Mouse (Mus musculus) spleen, adult 2 months (tissue): ENCODE measurements around the gene Lhx3. TPM values are rescaled to one million over a fixed set of nuclear protein-coding genes. Genes with fewer than 3 reads are reported as not detected.

Source experiments
- DNase-seq, 2 experiments: peaks; one replicate each; pipeline versions ENCODE4 v3.0.0 to v3.0.0-alpha.2; 2012 to 2021; ENCODE audit warnings: low spot score in 2 of 2, low read depth in 1 of 2
- H3K27ac ChIP-seq: fragments of 200-500 bp; 2 replicates; pipeline ENCODE4 v1.5.1; 2012; ENCODE audit warnings: low read length, inconsistent platforms; ENCODE audit not compliant: insufficient read depth
- H3K27me3 ChIP-seq: fragments of 200-500 bp; 2 replicates; pipeline ENCODE4 v1.6.1; 2012; ENCODE audit warnings: mild to moderate bottlenecking, moderate library complexity, low read length, inconsistent platforms; ENCODE audit not compliant: control insufficient read depth, insufficient read depth
- H3K36me3 ChIP-seq: fragments of 200-500 bp; 2 replicates; pipeline ENCODE4 v1.6.1; 2012; ENCODE audit warnings: mild to moderate bottlenecking, low read length, inconsistent platforms; ENCODE audit not compliant: control insufficient read depth, insufficient read depth
- H3K4me1 ChIP-seq: fragments of 200-500 bp; 2 replicates; pipeline ENCODE4 v1.6.1; 2011; ENCODE audit warnings: inconsistent platforms; ENCODE audit not compliant: control insufficient read depth, insufficient read depth, insufficient read length
- H3K4me3 ChIP-seq: fragments of 200-500 bp; 2 replicates; pipeline ENCODE4 v1.5.1; 2011; ENCODE audit warnings: mild to moderate bottlenecking, inconsistent platforms; ENCODE audit not compliant: insufficient read depth, insufficient read length; ENCODE audit errors: extremely low read depth
- CTCF ChIP-seq: fragments of 200-500 bp; IDR thresholded peaks from 2 replicates; pipeline ENCODE4 v1.5.1; 2011; ENCODE audit warnings: mild to moderate bottlenecking, inconsistent platforms; ENCODE audit not compliant: insufficient read depth, insufficient read length, insufficient replicate concordance; ENCODE audit errors: extremely low read depth
- POLR2A ChIP-seq: fragments of 200-500 bp; IDR thresholded peaks from 2 replicates; pipeline ENCODE4 v1.6.1; 2011; ENCODE audit warnings: low read depth, low read length, inconsistent platforms
- WGBS: fragments of 180-500 bp; shearing (Covaris S2); methylation state at CpG from one replicate; pipeline ENCODE4 v1.1.7; 2018; 5-methylcytosine and 5-hydroxymethylcytosine counted together
- polyA plus RNA-seq: library from polyadenylated mRNA; depleted of rRNA; stranded (reverse); fragments of >200 nt; gene quantifications from 2 replicates; pipeline ENCODE4 v1.2.3, GENCODE M21; 2012

The Lhx3 gene
- polyA plus RNA-seq, 1 experiment = not detected

- Histone ChIP-seq H3K4me3 (no peak overlapping the region), H3K27me3 (no peaks in the 10 kb centered on the region), H3K27ac (no peak overlapping the region), H3K36me3 (no peaks in the 10 kb centered on the region; the same call in 1 of the 2 replicates), H3K4me1 (no peaks in the 10 kb centered on the region)
- DNase-seq = no peak
- TF ChIP-seq POLR2A (no peak), CTCF (peak; percentile 45; the same call in 1 of the 2 replicates)
- WGBS = 100% methylated on average over 1 of the region's 1 CpGs
Measured at GRCm38 (mm10) chr2:26227788-26228187, 19.7 kb upstream of the Lhx3 start.

- WGBS = 69% methylated on average over 4 of the region's 4 CpGs
- H3K36me3 ChIP-seq = no peaks in the 10 kb centered on the region; the same call in 1 of the 2 replicates
- H3K27ac ChIP-seq = no peak overlapping the region
- H3K27me3 ChIP-seq = no peaks in the 10 kb centered on the region
- no peak overlapping the region for H3K4me3 ChIP-seq
- no peaks in the 10 kb centered on the region for H3K4me1 ChIP-seq
- TF ChIP-seq POLR2A = no peak
- no peak for DNase-seq
Measured at GRCm38 (mm10) chr2:26225242-26225641, 17.2 kb upstream of the Lhx3 start.

- H3K27ac ChIP-seq = no peak overlapping the region
- H3K27me3 ChIP-seq = no peaks in the 10 kb centered on the region
- no peak for TF ChIP-seq POLR2A
- TF ChIP-seq CTCF = no peak
- H3K36me3 ChIP-seq = no peaks in the 10 kb centered on the region; the same call in none of the 2 replicates
- H3K4me3 ChIP-seq = no peak overlapping the region
- no peak for DNase-seq
- no peaks in the 10 kb centered on the region for H3K4me1 ChIP-seq
- WGBS = 76% methylated on average over 3 of the region's 3 CpGs
Measured at GRCm38 (mm10) chr2:26223961-26224360, 15.9 kb upstream of the Lhx3 start.

GRCm38 (mm10) chr2:26214526-26214925, 6.4 kb upstream of the Lhx3 start:
- 80% methylated on average over 3 of the region's 3 CpGs for WGBS

GRCm38 (mm10) chr2:26209566-26209965, 1.5 kb upstream of the Lhx3 start:
- Histone ChIP-seq H3K4me1 (no peaks in the 10 kb centered on the region; the same call in 1 of the 2 replicates), H3K4me3 (no peak overlapping the region), H3K36me3 (peaks cover 13% of the 10 kb centered on the region), H3K27me3 (peaks cover 5% of the 10 kb centered on the region), H3K27ac (no peak overlapping the region)
- 91% methylated on average over 3 of the region's 3 CpGs for WGBS
- DNase-seq = no peak
- TF ChIP-seq POLR2A = no peak
- no peak for TF ChIP-seq CTCF

More at GRCm38 (mm10) chr2:26214526-26214925, 6.4 kb upstream of the Lhx3 start:
- Histone ChIP-seq H3K27ac (no peak overlapping the region), H3K36me3 (peaks cover 17% of the 10 kb centered on the region), H3K27me3 (no peaks in the 10 kb centered on the region), H3K4me3 (no peak overlapping the region), H3K4me1 (no peaks in the 10 kb centered on the region)
- no peak for TF ChIP-seq CTCF
- no peak for TF ChIP-seq POLR2A
- DNase-seq = no peak

GRCm38 (mm10) chr2:26207559-26207958, 530 bp downstream of the Lhx3 start:
- no peak for DNase-seq
- H3K27ac ChIP-seq = no peak overlapping the region
- TF ChIP-seq POLR2A = no peak
- no peak for TF ChIP-seq CTCF
- peaks cover 10% of the 10 kb centered on the region for H3K36me3 ChIP-seq
- WGBS = 21% methylated on average over 9 of the region's 9 CpGs
- H3K4me3 ChIP-seq = no peak overlapping the region
- peaks cover 5% of the 10 kb centered on the region for H3K27me3 ChIP-seq
- H3K4me1 ChIP-seq = no peaks in the 10 kb centered on the region; the same call in 1 of the 2 replicates

GRCm38 (mm10) chr2:26205761-26206160, 2.3 kb downstream of the Lhx3 start:
- no peak for DNase-seq
- Histone ChIP-seq H3K4me3 (no peak overlapping the region), H3K4me1 (no peaks in the 10 kb centered on the region; the same call in 1 of the 2 replicates), H3K27me3 (peaks cover 16% of the 10 kb centered on the region), H3K36me3 (peaks cover 5% of the 10 kb centered on the region; the same call in 1 of the 2 replicates), H3K27ac (no peak overlapping the region)
- TF ChIP-seq POLR2A (no peak), CTCF (no peak)
- 11% methylated on average over 10 of the region's 10 CpGs for WGBS
